Mouse (Mus musculus) cerebellum, adult 2 months (tissue): ENCODE measurements at regions not wholly inside any gene's neighbourhood (a gene's known extent, or its start where the extent isn't known, plus 50 kb on each side); places are given as distances from the start of the nearest gene placed in this dataset.

Experiments used
- DNase-seq, 2 experiments: peaks; one replicate each; pipeline ENCODE4 v3.0.0; 2021
- H3K27ac ChIP-seq: fragments of 200-500 bp; 2 replicates; pipeline ENCODE4 v1.5.1; 2012; ENCODE audit warnings: low read length, control low read depth, inconsistent platforms; ENCODE audit not compliant: insufficient read depth
- H3K27me3 ChIP-seq: fragments of 200-500 bp; 2 replicates; pipeline ENCODE4 v1.6.1; 2012; ENCODE audit warnings: inconsistent platforms, mild to moderate bottlenecking, low read length, moderate library complexity; ENCODE audit not compliant: control insufficient read depth, insufficient read depth
- H3K4me1 ChIP-seq: fragments of 200-500 bp; 2 replicates; pipeline ENCODE4 v1.6.1; 2011; ENCODE audit warnings: low read length; ENCODE audit not compliant: control insufficient read depth, insufficient read depth
- H3K4me3 ChIP-seq: fragments of 200-500 bp; replicated peaks from 2 replicates; pipeline ENCODE3; 2011; ENCODE audit warnings: mild to moderate bottlenecking, low read depth, low read length, control low read depth; ENCODE audit not compliant: insufficient read depth
- CTCF ChIP-seq: fragments of 200-500 bp; IDR thresholded peaks from 2 replicates; pipeline ENCODE4 v1.5.1; 2011; ENCODE audit warnings: low read depth, mild to moderate bottlenecking, control low read depth, low read length, moderate library complexity, borderline replicate concordance; ENCODE audit not compliant: insufficient read depth
- POLR2A ChIP-seq: fragments of 200-500 bp; IDR thresholded peaks from 2 replicates; pipeline ENCODE4 v1.6.1; 2011; ENCODE audit warnings: low read length, control low read depth, borderline replicate concordance; ENCODE audit not compliant: insufficient read depth
- WGBS: fragments of 180-500 bp; shearing (Covaris S2); methylation state at CpG from one replicate; pipeline ENCODE4 v1.1.7; 2018; 5-methylcytosine and 5-hydroxymethylcytosine counted together

DNA sequence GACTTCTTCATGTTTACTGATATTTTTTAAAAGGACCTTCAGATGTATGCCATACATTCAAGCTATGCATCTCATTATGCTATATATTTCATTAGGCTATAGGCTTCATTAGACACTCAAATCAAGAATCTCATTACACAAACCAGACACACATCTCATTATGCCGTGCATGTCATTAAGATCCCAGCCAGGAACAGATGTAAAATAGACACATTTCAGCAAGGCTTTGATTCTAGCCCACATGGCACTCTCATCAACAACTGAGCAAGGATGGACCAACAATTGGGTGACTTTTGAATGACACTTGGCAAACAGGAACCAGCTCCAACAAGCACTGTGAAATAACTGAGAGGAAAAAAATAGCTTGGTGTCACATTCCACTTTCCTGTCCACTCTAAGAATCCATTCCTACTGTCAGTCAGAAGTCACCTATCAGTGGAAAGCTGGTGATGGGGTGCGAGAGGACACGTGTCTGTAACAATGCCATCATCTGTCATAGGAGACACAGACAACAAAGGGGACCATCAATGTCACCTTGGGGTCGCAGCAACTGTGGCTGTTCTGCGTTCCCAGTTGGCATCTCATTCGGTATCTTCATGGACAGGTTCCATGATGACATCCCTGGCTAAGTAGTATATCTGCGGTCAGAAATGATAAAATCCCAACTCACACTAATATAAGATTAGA, 466.0 kb downstream of the Epha4 start:
- Histone ChIP-seq H3K4me3 (no peak overlapping the region), H3K27ac (no peak overlapping the region), H3K27me3 (no peaks in the 10 kb centered on the region), H3K4me1 (peaks cover 6% of the 10 kb centered on the region; the same call in 1 of the 2 replicates)
- WGBS, result 89% methylated on average over 7 of the region's 7 CpGs
- DNase-seq, result no peak
- no peak for TF ChIP-seq POLR2A
- TF ChIP-seq CTCF, result no peak

DNA sequence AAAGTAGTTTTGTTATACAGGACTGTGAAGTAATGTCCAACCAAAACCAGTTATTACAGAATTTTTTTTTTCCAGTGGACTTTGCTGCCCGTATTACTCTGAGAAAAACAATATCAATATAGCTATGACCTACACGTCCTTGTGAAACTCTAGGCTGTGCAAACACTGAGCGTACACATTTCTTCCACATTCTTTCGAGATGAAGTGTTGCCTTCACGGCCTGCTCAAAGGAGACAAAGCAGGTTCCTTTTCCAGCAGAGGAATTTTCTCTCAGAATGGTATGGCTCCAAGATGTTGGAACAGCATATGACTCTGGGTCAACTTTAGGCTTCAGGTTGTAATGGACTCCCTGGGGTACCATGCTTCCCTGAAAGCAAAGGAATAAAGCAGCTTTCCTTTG, 463.6 kb downstream of the Epha4 start:
- H3K27ac ChIP-seq, result no peak overlapping the region
- no peak overlapping the region for H3K4me3 ChIP-seq
- no peak for DNase-seq
- H3K4me1 ChIP-seq, result no peaks in the 10 kb centered on the region; the same call in 1 of the 2 replicates
- H3K27me3 ChIP-seq, result no peaks in the 10 kb centered on the region
- WGBS, result 98% methylated on average over 5 of the region's 5 CpGs
- TF ChIP-seq CTCF, result no peak
- no peak for TF ChIP-seq POLR2A

DNA sequence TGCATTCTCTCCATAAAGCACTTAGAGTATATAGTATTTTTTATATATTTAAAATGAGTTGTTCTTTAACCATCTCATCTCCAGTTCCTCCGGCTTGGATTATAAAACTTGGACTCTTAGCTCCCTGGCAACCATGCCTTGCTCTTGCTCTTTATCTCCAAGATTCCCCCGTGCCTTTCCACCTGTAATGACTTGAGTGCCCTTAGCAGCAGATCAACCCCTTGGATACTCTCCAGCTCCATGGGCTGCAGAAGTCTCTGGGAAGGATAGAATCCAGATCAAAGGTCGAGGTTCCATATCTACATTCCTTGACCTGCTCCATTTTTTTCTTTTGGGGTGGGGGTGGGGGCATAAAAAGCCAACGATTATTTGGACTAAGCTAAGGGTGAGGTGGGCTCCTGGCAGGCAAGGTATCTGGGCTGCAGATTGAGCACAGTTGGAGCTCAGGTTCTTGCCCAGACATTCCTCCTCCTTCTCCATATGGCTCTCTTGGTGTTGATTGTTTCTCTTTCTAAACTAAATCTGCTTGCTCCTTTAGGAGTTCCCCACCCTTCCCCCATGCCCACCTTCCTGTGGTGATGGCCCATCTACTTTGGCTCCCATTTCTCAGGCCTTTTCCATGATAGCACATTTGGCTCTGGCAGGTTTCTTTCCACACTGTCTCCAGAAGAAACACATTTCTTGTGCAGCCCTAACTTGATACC, 460.9 kb downstream of the Epha4 start:
- DNase-seq, result peak; percentile 87 to 93
- H3K27me3 ChIP-seq, result no peaks in the 10 kb centered on the region
- TF ChIP-seq POLR2A, result no peak
- no peak for TF ChIP-seq CTCF
- no peak overlapping the region for H3K4me3 ChIP-seq
- H3K27ac ChIP-seq, result 0 out of 2 replicates have a peak overlapping the region, but pooled peaks have one; percentile 47
- no peaks in the 10 kb centered on the region; the same call in 1 of the 2 replicates for H3K4me1 ChIP-seq
- WGBS, result 6% methylated on average over 4 of the region's 4 CpGs

DNA sequence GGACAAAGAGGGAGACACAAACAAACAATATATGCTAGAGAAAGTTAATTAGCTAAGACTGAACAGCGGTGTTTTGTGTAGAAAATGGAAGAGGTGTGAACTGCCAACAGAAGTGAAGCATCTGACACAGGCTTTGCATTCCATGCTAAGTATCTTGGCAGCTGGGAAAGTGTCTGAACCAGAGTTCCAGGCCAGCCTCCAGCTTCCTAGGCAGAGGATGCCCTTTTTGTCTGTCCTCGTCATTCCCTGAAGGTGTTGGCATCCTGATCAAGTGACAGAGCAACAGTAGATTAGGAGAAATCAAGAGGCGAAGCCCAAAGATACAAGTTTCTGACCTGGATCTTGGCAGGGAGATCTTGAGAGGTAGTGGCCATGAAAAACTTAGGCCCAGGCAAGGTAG, 452.4 kb downstream of the Epha4 start:
- Histone ChIP-seq H3K4me1 (no peaks in the 10 kb centered on the region), H3K4me3 (no peak overlapping the region), H3K27me3 (no peaks in the 10 kb centered on the region), H3K27ac (no peak overlapping the region)
- TF ChIP-seq POLR2A (no peak), CTCF (no peak)
- WGBS, result 90% methylated on average over 3 of the region's 3 CpGs
- no peak for DNase-seq

DNA sequence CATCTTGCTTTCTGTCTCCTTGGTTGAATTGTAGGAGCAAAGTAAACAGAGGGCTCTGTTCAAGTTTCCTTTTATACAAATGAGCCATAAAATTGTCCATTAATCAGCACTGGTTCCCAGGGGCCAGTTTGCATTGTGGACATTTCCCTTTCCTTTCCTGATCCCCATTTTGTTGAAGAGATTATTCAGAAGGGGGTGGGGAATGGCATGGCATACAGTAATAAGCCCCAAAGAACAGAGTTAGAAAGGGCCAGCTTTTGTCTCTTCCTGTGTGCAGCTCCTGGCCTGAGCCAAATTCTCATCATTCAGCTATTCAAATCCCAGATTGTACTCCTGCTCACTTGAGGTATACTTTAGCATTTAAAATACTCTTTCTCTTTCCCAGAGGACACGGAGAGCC, 441.8 kb downstream of the Epha4 start:
- Histone ChIP-seq H3K27me3 (no peaks in the 10 kb centered on the region), H3K4me3 (no peak overlapping the region), H3K27ac (no peak overlapping the region), H3K4me1 (peaks cover 12% of the 10 kb centered on the region; the same call in 1 of the 2 replicates)
- WGBS, result 96% methylated on average over 1 of the region's 1 CpGs
- DNase-seq, result no peak
- TF ChIP-seq POLR2A, result no peak
- TF ChIP-seq CTCF, result no peak

DNA sequence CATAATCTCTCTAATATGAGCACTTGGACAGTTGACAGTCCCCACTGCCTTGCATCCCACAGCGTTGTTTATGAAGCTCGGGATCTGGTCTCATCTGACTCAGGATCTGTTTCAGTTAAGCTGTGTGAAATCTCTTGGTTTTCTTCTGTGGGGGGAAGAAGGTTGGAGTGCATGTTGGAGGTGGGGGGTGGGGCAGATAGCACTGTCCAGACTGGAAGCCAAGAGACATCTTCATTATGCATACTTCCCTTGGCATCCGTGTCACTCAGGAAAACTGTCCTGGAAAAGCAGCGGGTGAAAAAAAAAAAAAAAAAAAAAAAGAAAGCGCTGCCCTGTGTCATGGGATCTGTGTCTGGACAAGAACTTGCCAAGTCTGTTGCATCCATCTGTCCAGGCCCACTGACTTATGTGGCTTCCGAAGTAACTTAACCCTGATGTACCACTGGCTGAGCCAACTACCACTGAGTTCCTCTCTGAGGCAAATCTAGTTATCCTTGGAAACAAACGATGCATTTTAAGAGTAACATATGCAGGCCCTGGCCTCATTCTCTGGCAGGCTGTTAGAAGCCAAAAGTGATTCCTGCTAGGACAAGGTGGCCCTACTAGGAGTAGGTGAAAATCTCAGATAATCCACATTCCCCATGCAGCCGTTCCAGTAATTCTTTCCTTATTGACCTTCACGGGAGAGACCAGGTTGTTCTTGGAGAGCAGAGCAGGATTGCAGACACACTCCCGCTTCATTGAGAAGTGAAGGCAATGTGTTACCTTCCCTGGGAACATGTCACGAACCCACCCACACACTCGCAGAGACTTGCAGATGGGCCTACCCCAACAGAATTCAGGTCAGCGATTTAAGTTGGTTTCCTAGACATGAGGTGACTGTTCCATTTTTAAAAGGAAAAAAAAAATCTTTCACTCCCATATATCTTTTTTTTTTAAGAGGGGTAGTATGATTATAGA, 439.7 kb downstream of the Epha4 start:
- H3K4me3 ChIP-seq, result no peak overlapping the region
- H3K4me1 ChIP-seq, result peaks cover 12% of the 10 kb centered on the region; the same call in 1 of the 2 replicates
- no peaks in the 10 kb centered on the region for H3K27me3 ChIP-seq
- TF ChIP-seq POLR2A, result no peak
- no peak for TF ChIP-seq CTCF
- DNase-seq, result peak; percentile 80 to 93
- H3K27ac ChIP-seq, result no peak overlapping the region
- WGBS, result 8% methylated on average over 13 of the region's 13 CpGs

DNA sequence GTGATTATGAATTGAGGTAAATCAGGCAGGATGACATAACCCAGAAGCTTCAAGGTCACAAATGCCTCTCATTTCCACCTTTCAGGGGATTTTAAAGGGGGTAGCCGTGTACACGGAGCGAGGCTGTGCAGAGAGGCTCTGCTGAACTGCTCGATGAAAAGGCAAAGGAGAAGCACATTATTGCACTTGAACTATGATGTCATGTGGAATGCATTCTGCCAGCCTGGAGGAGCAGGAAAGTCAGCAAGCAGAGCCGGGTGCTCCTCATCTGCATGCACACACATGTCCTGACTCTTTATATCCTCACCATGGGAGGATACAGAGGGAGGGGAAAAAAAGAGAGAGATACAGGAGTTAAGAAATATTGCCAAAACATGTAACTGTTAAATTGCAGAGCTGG, 434.1 kb downstream of the Epha4 start:
- no peak overlapping the region for H3K27ac ChIP-seq
- WGBS, result 80% methylated on average over 5 of the region's 5 CpGs
- H3K4me1 ChIP-seq, result no peaks in the 10 kb centered on the region
- no peak overlapping the region for H3K4me3 ChIP-seq
- DNase-seq, result no peak
- H3K27me3 ChIP-seq, result no peaks in the 10 kb centered on the region
- TF ChIP-seq CTCF, result no peak
- TF ChIP-seq POLR2A, result no peak

DNA sequence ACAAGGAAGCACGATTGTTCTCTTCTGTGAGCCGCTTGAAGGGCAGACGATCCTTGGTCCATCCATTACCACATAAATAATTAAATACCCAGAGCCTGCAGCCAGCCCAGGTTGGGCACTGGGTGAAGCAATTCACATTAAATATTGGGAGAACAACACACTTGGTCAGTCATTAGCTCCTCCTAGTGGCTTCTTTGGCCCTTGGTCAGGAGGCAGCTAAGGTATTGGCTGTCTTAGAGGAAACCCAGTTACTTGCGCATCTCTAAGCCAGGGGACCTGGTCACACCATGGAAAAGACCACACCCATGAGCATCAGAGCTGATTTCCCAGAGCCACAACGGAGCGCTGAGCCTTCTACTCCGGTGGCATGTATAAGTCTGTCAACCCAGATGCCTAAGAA, 433.2 kb downstream of the Epha4 start:
- DNase-seq, result peak; percentile 33 to 51
- H3K4me3 ChIP-seq, result no peak overlapping the region
- no peaks in the 10 kb centered on the region for H3K27me3 ChIP-seq
- no peak overlapping the region for H3K27ac ChIP-seq
- WGBS, result 72% methylated on average over 7 of the region's 7 CpGs
- H3K4me1 ChIP-seq, result no peaks in the 10 kb centered on the region
- TF ChIP-seq CTCF, result peak; percentile 51; the same call in 1 of the 2 replicates
- no peak for TF ChIP-seq POLR2A
